Mouse (Mus musculus) thymus, postnatal 25 days (tissue): Measurements from ENCODE around the gene Krtap4-2.
"Not testable (repeated sequence)": the region's sequence is repeated elsewhere in the genome, so short reads cannot be mapped to it uniquely, and the experiment has no call there.

Experiments
- DNase-seq: peaks from one replicate; pipeline ENCODE4 v3.0.0; 2022

The Krtap4-2 gene

DNA sequence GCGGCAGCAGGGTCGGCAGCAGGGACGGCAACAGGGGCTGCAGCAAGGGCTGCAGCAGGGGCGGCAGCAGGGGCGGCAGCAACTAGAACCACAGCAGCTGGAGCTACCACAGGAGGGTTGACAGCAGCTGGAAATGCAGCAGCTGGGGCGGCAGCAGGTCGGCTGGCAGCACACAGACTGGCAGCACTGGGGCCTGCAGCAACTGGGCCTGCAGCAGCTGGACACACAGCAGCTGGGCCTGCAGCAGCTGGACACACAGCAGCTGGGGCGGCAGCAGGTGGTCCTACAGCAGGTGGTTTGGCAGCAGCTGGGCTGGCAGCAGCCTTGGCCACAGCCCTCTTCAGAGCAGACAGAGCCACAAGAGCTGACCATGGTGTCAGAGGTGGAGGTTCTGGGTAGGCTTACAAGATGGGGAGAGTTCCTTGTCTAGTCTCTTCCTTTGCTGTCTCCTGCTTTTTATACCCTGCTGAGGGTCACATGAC is at the start of gene Krtap4-2:
Gene Krtap4-2 (minus strand): TSS at position 432 of the 482 bp plus-strand sequence.
- no peak for DNase-seq

GRCm38 (mm10) chr11:99683481-99683880 is 48.6 kb upstream of the Krtap4-2 start:
- no peak for DNase-seq

DNA sequence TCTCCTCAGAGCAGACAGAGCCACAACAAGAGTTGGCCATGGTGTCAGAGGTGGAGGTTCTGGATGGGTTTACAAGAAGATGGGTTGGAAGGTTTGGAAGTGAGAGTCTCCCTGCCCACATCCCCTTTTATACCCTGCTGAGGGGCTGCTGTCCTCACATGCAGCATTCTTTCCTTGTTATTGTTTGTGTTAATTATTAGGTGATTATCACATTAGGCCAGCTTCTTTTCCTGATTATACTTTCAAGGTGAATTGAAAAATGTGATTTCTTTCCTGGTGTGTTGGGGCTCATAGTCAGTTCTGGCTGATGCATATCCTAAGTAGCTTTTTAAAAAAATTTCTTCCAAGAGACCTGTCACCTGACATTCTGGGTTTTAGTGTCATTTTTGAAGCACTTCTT is 31.0 kb upstream of the Krtap4-2 start, which contains the start of gene Krtap4-6:
Gene Krtap4-6 (minus strand): TSS at position 101 of the 400 bp plus-strand sequence.
- DNase-seq, result no peak

DNA sequence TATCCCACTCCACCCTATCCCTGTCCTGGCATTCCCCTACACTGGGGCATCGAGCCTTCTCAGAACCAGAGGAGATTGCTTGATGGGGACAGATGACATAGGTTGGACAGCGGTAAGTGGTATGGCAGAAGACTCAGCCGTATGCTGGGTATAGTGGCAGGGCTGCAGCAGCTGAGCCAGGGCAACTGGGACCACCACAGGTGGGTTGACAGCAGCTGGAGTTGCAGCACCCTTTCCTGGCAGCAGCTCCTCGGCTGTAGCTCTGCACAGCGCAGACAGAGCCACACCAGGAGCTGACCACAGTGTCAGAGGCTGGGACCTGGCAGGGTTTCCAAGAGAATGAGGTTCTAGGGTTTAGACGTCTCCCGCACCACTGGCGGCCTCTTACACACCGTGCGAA is 27.9 kb upstream of the Krtap4-2 start:
- no peak for DNase-seq

- DNase-seq, result no peak
These were observed 24.4 kb upstream of the Krtap4-2 start for GRCm38 (mm10) chr11:99659256-99659655.

DNA sequence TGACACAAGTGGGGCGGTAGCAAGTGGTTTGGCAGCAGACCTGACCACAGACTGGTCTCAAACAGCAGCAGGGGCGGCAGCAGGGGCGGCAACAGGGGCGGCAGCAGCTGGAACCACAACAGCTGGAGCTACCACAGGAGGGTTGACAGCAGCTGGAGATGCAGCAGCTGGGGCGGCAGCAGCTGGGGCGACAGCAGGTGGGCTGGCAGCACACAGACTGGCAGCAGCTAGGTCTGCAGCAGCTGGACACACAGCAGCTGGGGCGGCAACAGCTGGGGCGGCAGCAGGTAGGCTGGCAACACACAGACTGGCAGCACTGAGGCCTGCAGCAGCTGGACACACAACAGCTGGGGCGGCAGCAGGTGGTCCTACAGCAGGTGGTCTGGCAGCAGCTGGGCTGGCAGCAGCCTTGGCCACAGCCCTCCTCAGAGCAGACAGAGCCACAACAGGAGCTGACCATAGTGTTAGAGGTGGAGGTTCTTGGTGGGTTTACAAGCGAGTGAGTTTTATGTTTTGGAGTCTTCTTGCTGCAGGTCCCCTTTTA is 23.7 kb upstream of the Krtap4-2 start, which contains the start of gene Gm11563:
Gene Gm11563 (minus strand): TSS at position 494 of the 544 bp plus-strand sequence.
- not testable (repeated sequence) for DNase-seq

DNA sequence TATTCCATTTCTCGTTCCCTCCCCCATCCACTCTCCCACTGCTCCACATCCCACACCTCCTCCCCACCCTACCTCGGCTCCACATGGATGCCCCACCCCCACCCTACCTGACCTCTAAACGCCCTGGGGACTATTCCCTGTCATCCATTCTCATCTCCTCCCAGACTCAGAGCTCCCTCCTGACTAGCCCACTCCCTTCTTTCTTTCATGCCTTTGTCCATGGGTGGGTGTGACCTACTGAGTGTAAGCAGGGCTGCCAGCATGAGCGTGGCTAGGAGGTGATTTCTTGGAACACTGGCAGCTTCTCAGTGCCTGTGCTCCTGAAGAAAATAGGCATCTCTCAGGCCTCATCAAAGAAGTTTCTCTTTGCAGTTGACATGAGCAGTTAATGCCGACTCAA is 22.2 kb upstream of the Krtap4-2 start:
- DNase-seq, result no peak

DNA sequence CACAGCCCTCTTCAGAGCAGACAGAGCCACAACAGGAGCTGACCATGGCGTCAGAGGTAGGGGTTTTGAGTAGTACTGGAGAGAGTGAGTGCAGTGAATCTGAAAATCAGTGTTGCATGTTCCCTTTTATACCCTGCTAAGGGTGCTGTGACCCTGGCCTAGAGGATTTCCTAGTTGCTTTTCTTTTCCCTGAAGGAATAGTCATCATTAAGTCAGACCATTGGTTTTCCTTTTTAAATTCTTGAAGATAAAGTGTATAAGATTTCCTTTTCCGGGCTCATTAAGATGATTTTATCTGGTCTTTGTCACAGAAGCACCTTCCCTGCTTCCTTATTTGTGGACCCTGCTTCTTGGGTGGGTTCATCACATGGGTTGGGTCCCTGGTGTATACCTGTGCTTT is 15.3 kb upstream of the Krtap4-2 start, which contains the start of gene Gm11555:
Gene Gm11555 (minus strand): TSS at position 101 of the 400 bp plus-strand sequence.
- no peak for DNase-seq

DNA sequence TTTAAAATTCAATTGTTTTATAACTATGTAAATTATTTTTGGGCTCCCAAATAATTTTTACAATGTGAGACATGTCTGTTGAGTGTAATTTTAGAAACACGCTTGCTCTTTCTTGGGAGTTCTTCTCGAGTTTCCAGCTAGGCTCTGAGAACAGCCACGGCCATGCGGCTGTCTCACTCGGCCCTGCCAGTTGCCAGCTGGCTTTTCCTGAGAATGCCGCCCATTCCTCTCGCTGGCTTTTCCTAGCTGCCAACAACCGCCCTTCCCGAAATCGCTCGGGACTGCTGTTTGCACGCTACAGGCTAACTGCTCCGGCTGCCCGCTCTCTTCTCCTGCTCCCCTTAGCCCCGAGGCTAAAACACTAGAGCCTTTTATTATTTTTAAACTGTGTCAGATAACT is 11.6 kb upstream of the Krtap4-2 start:
- DNase-seq, result no peak

DNA sequence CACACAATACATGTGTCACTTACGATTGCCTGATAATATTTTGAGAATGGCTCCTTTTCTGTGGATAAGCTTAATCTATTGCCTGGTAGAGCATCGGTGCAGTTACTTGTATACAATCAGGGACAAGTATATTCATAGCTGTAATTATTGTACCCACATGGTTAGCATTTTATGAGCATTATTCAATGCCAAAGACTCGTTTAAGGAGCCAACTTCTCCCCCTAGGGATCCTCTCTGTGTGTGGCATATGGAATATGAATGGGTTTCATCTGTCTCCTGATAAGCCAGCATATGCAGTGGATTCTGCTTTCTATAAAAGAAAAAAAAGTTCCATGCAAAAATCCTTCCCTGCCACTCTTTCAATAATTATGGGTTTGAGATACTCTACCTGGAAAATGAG is 9.5 kb upstream of the Krtap4-2 start:
- DNase-seq, result no peak

DNA sequence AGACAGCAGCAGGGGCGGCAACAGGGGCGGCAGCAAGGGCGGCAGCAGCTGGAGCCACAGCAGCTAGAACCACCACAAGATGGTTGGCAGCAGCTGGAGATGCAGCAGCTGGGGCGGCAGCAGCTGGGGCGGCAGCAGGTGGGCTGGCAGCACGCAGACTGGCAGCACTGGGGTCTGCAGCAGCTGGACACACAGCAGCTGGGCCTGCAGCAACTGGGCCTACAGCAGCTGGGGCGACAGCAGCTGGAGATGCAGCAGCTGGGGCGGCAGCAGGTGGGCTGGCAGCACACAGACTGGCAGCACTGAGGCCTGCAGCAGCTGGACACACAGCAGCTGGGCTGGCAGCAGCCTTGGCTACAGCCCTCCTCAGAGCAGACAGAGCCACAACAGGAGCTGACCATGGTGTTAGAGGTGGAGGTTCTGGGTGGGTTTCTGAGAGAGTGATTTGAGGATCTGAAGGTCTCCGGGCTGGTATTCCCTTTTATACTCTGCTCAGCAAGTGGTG is 8.8 kb upstream of the Krtap4-2 start, which contains the start of gene Krtap4-7:
Gene Krtap4-7 (minus strand): TSS at position 455 of the 505 bp plus-strand sequence.
- DNase-seq, result not testable (repeated sequence)

GRCm38 (mm10) chr11:99640926-99641325 is 6.0 kb upstream of the Krtap4-2 start:
- no peak for DNase-seq

DNA sequence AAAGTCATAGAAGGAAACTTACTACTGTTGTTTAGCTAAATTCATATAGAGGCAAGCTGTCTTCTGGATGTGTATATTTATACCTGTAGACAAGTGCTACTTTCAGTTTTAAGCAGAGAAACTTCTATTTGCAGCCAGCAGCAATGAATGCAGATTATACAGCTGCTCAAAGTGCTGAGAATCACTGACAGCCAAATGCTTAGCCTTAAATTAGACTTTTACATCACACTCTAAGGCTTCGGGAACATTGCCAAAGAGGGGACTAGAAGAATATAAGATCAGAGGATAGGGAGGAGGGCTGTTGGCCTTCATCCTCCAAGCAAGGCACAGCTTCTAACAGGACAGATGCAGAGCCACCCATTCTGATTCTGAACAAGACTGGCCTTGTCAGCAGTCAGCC is 2.2 kb upstream of the Krtap4-2 start:
- no peak for DNase-seq

DNA sequence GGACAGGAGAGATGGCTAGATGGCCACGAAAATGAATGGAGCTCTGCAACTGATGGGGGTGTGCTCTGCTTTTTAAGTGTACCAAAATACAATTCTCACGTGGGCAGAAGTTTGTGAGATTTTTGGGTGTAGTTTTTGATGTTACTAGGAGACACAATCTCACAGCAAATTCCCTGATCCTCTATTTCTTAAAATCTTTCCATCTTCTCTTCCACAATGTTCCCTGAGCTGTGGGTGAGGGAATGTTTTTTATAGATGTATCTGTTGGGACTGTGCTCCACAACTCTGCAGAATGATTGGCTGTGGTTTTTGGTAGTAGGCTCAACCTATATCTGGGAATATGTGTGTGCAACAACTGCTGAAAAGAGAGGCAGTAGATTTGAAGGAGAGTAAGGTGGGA is 1.6 kb downstream of the Krtap4-2 start:
- DNase-seq, result no peak

DNA sequence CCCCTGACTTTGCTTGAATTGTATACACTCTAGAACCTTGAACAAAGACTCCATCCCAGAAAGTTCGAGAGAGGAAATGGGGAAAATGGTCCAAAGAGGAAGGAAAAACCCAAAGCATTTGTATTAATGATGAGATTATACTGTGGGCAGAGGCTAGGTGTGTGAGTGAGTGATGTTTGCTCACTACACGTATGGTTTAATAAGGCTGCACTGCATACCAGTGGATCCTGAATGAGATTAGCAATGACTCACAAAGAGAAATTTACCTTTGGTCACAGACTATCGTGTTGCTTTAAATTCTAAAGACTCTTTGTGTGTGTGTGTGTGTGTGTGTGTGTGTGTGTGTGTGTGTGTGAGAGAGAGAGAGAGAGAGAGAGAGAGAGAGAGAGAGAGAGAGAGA is 4.0 kb downstream of the Krtap4-2 start:
- no peak for DNase-seq

- no peak for DNase-seq
These were observed 6.7 kb downstream of the Krtap4-2 start, which contains the start of gene Krtap4-1 for GRCm38 (mm10) chr11:99628138-99628537. Gene Krtap4-1, minus strand, starts transcription at chr11:99628238.

DNA sequence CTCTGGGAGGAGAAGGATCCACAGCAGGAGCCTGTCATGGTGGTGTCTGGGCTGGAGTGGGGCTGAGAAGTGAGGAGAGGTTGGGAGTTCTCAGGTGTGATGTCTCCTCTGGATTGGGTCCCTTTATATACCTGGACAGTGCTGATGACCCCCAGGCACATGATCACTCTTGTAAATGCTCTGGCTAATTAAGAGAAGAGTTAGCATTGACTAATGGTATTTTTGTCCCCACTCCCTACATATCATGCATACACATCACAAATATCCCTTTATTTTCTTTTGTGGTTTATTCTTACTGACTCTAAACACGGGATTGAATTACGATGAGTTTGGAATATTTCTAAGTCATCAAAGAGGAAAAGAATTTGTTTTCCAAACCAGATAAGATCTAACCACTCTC is 14.5 kb downstream of the Krtap4-2 start, which contains the start of gene Gm11562:
Gene Gm11562 (minus strand): TSS at position 101 of the 400 bp plus-strand sequence.
- no peak for DNase-seq

- no peak for DNase-seq
These were observed 20.0 kb downstream of the Krtap4-2 start, which contains the start of gene Krtap2-4 for GRCm38 (mm10) chr11:99614796-99615363. Gene Krtap2-4, minus strand, starts transcription at chr11:99614846.

DNA sequence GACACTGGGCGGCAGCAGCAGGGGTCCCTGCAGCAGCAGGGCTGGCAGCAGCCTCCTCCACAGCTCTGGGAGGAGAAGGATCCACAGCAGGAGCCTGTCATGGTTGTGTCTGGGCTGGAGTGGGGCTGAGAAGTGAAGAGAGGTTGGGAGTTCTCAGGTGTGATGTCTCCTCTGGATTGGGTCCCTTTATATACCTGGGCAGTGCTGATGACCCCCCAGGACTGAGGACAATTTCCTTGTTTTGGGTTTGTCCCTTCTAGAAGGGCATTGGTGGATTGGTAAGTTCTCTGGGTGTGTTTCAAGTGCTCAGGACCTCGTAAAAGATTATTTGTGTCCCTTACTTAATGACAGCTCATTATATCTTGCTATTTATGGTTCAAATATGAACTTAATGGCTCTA is 24.8 kb downstream of the Krtap4-2 start, which contains the start of gene Gm11937:
Gene Gm11937 (minus strand): TSS at position 101 of the 400 bp plus-strand sequence.
- DNase-seq, result not testable (repeated sequence)

GRCm38 (mm10) chr11:99609126-99609525 is 25.8 kb downstream of the Krtap4-2 start:
- DNase-seq, result no peak

- not testable (repeated sequence) for DNase-seq
These were observed 31.7 kb downstream of the Krtap4-2 start, which contains the start of gene Gm11938 for GRCm38 (mm10) chr11:99603208-99603607. Gene Gm11938, minus strand, starts transcription at chr11:99603308.

DNA sequence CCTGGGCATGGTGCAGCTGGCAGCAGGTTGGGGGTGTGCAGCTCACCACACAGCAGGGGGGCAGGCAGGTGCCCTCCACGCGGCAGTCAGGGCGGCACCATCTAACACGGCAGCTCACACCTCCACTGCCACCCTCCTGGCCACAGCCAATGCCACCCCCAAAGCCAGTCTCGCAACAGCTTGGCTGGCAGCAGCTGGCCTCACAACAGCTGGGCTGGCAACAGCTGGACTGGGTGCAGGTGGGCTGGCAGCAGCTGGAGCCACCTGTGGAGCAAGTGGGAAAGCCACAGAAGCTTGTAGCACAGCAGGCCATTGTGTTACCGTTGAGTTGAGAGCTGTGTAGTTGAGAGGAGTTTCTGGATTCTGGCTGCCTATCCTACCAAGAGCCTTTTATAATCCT is 37.1 kb downstream of the Krtap4-2 start, which contains the start of gene Krtap9-3:
Gene Krtap9-3 (minus strand): TSS at position 364 of the 400 bp plus-strand sequence.
- not testable (repeated sequence) for DNase-seq

GRCm38 (mm10) chr11:99590981-99591380 is 43.9 kb downstream of the Krtap4-2 start, which contains the start of gene Krtap1-3:
Gene Krtap1-3, minus strand, starts transcription at chr11:99591339.
- DNase-seq, result no peak
